Mouse (Mus musculus) brown adipose tissue, adult 24 weeks (tissue): ENCODE results near the gene Sidt2. TPM values are rescaled to one million over a fixed set of nuclear protein-coding genes. Genes with fewer than 3 reads are reported as not detected.
A peak's percentile ranks its signal among the peaks of the same experiment; 100 is the strongest.

Experiments
- H3K27ac ChIP-seq: fragments of 200-500 bp; replicated peaks from 2 replicates; pipeline ENCODE4 v1.5.1; 2012; ENCODE audit warnings: low read depth, mild to moderate bottlenecking, low read length
- H3K4me1 ChIP-seq: fragments of 200-500 bp; 2 replicates; pipeline ENCODE4 v1.6.1; 2012; ENCODE audit warnings: low read length, mixed read lengths; ENCODE audit not compliant: control insufficient read depth, insufficient read depth, insufficient read length
- H3K4me3 ChIP-seq: fragments of 200-500 bp; 2 replicates; pipeline ENCODE4 v1.5.1; 2012; ENCODE audit warnings: low read depth, mild to moderate bottlenecking, low read length, moderate library complexity; ENCODE audit not compliant: insufficient read depth
- polyA plus RNA-seq: library from polyadenylated mRNA; stranded (reverse); fragments of >200 nt; gene quantifications from 2 replicates; pipeline ENCODE4 v1.2.4, GENCODE M21; 2012; ENCODE audit not compliant: missing spikeins, insufficient read depth, insufficient read length

The Sidt2 gene
- polyA plus RNA-seq, result 19.6 and 42.1 TPM in 2 replicates

DNA sequence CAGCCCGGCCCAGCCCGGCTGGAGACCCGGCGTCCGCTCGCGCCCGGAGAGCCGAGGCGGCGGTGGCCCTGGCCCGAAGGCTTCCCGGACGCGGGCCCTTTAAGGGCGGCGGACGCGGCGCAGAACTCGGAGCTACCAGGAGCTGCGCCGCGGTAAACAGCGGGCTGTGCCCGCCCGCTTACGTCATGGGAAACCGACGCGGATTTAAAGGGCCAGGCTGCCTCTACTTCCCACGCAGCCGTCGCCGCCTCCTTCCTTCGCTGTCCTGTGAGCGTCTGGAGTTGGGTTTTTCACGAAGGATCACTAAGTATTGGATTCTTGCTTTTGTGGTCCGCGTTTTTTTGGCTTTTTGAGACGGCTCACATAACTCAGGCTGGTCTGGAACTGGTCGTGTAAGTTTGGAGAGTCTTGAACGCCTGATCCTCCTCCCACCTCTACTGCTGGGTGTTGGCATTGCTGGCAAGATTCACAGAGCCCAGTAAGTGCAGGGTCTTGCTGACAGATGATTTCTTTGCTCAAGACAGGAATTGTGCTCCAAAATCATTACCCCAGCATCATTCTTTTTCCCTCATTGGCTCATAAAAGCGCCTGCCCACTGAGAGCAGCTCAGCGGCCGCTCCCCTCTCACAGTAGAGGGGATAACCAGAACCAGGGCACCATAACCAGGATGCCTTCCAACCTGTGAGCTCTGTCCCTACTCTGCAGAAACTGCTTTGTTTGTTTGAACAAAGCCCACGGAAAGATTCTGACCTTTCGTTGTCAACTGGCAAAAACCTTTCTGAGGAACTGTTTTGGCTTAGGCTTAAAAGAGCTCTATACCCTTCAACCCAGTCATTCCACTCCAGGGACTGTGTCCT is at the start of gene Sidt2:
Gene Sidt2, minus strand, starts transcription at position 152 of the 857 bp plus-strand sequence.
- H3K4me1 ChIP-seq, result peaks cover 19% of the 10 kb centered on the region
- H3K4me3 ChIP-seq, result peak within 1 kb of the TSS; percentile 92
- H3K27ac ChIP-seq, result peak within 1 kb of the TSS; percentile 96

DNA sequence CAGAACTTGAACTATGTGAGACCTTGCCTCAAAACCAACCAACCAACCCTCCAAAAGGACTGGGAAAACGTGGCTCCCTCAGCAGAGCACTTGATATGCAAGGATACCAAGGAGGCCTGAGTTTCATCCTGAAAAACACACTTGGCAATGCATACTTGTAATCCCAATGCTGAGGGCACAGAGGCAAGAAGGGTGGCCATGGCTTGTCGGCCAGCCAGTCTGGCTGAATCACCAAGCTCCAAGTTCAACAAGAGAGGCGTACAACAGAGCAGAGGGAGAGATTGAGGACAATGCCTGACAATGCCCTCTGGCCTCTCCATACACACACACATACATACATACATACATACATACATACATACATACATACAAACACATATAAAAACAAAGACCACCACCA is 49.5 kb upstream of the Sidt2 start:
- Histone ChIP-seq H3K27ac (no peak overlapping the region), H3K4me3 (no peak overlapping the region), H3K4me1 (0 out of 2 replicates have a peak, but pooled peaks cover 2% of the 10 kb centered on the region)

- Histone ChIP-seq H3K4me3 (no peak overlapping the region), H3K4me1 (0 out of 2 replicates have a peak, but pooled peaks cover 2% of the 10 kb centered on the region), H3K27ac (no peak overlapping the region)
Measured at GRCm38 (mm10) chr9:46003729-46004128, 48.7 kb upstream of the Sidt2 start.

- Histone ChIP-seq H3K4me3 (no peak overlapping the region), H3K27ac (no peak overlapping the region), H3K4me1 (0 out of 2 replicates have a peak, but pooled peaks cover 2% of the 10 kb centered on the region)
Measured at GRCm38 (mm10) chr9:45999009-45999408, 44.0 kb upstream of the Sidt2 start.

DNA sequence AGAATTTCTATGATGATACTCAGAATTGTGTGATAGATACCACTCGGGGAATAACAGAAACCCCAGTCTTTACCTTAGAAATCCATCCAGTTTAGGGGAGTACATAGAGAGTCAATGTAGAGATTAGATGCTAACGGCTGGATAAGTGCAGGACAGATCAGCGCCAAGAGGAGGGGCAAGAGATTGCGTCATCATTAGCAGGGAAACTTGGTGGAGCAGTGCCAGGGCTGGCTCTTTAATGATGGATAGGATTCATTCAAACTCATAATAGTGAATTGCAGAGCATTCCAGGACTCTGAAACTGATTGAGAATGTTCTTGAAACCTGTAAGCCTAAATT is 30.1 kb upstream of the Sidt2 start:
- H3K27ac ChIP-seq, result peak overlapping the region; percentile 83
- peak overlapping the region; percentile 84 for H3K4me3 ChIP-seq
- peaks cover 3% of the 10 kb centered on the region; the same call in 1 of the 2 replicates for H3K4me1 ChIP-seq

- Histone ChIP-seq H3K27ac (peak overlapping the region; percentile 83), H3K4me1 (peaks cover 3% of the 10 kb centered on the region; the same call in 1 of the 2 replicates), H3K4me3 (peak overlapping the region; percentile 84)
Measured at GRCm38 (mm10) chr9:45984409-45985228, 29.6 kb upstream of the Sidt2 start.

GRCm38 (mm10) chr9:45983676-45984408 is 28.8 kb upstream of the Sidt2 start:
- Histone ChIP-seq H3K27ac (peak overlapping the region; percentile 60; the same call in 1 of the 2 replicates), H3K4me3 (peak overlapping the region; percentile 84), H3K4me1 (peaks cover 3% of the 10 kb centered on the region; the same call in 1 of the 2 replicates)

DNA sequence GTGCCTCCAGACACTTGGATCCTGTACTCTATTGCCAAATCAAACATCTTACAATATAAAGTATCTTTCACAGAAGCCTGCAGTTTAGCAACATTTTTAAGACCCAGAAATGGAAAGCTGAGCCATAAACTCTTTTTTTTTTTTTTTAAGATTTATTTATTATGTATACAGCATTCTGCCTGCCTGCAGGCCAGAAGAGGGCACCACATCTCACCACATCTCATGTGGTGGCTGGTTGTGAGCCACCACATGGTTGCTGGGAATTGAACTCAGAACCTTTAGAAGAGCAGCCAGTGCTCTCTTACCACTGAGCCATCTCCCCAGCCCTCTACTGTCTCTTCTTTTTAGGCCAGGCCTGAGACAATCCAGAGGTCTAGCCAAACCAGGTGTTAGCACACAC is 26.3 kb upstream of the Sidt2 start:
- Histone ChIP-seq H3K4me1 (peaks cover 6% of the 10 kb centered on the region), H3K4me3 (no peak overlapping the region), H3K27ac (no peak overlapping the region)

GRCm38 (mm10) chr9:45980611-45981010 is 25.6 kb upstream of the Sidt2 start:
- no peak overlapping the region for H3K27ac ChIP-seq
- no peak overlapping the region for H3K4me3 ChIP-seq
- H3K4me1 ChIP-seq, result peaks cover 6% of the 10 kb centered on the region

DNA sequence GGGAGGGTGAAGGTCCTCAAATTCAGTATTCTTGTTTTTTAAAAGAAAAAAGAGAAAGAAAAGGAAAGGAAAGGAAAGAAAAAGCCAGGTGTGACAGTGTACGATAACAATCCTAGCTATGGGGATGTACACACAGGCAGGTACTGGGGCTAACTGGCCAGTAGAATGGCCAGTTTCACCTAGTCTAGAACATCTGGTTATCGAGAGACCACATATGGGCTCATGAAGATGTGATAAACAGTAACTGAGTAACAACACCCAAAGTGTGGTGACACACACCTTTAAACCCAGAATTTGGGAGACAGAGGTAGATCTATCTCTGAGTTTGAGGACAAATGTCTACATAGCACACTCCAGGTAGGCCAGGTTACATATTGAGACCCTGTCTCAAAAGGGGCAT is 24.7 kb upstream of the Sidt2 start:
- no peak overlapping the region for H3K27ac ChIP-seq
- H3K4me1 ChIP-seq, result peaks cover 6% of the 10 kb centered on the region
- no peak overlapping the region for H3K4me3 ChIP-seq

DNA sequence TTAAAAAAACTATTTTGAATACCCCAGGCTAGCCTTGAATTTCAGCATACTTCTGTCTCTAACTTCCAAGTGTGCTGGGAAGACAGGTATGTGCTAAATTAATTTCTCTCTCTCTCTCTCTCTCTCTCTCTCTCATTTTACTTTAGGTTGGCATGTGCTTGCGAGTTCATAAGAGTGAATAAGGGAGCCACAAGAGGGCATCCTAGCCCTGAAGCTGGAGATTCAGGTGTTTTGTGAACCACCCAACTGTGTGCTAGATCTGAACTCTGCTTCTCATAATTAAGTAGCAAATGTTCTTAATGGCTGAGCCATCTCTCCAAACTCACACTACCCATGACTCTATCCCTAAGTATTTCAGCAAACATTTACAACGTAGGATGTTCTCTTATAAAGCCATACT is 21.8 kb upstream of the Sidt2 start:
- Histone ChIP-seq H3K27ac (no peak overlapping the region), H3K4me1 (peaks cover 3% of the 10 kb centered on the region; the same call in 1 of the 2 replicates), H3K4me3 (no peak overlapping the region)

- H3K4me3 ChIP-seq, result no peak overlapping the region
- H3K4me1 ChIP-seq, result peaks cover 10% of the 10 kb centered on the region; the same call in 1 of the 2 replicates
- no peak overlapping the region for H3K27ac ChIP-seq
Measured at GRCm38 (mm10) chr9:45963577-45963976, 8.5 kb upstream of the Sidt2 start.

DNA sequence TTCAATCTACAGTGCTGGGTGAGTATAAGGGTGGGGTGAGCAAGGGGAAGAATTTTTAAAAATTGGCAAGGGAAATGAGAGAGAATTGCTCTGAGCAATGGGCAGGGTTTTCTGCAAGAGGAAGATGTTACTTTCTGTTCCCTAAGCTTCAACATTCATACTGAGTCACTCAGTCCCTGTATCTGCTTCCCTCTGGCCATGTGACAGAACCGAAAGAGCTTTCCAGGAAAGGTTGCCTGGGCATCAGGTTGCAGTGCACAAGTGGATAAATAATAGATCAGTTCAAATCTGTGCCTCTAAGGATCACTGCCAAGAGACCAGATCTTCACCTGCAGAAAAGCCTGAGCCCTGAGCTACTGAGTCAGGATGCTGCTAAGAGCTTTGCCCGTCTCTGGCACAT is 6.8 kb upstream of the Sidt2 start:
- Histone ChIP-seq H3K27ac (no peak overlapping the region), H3K4me3 (no peak overlapping the region), H3K4me1 (peaks cover 13% of the 10 kb centered on the region)

GRCm38 (mm10) chr9:45959661-45960060 is 4.6 kb upstream of the Sidt2 start:
- Histone ChIP-seq H3K4me1 (peaks cover 13% of the 10 kb centered on the region), H3K4me3 (no peak overlapping the region), H3K27ac (peak overlapping the region; percentile 59)

DNA sequence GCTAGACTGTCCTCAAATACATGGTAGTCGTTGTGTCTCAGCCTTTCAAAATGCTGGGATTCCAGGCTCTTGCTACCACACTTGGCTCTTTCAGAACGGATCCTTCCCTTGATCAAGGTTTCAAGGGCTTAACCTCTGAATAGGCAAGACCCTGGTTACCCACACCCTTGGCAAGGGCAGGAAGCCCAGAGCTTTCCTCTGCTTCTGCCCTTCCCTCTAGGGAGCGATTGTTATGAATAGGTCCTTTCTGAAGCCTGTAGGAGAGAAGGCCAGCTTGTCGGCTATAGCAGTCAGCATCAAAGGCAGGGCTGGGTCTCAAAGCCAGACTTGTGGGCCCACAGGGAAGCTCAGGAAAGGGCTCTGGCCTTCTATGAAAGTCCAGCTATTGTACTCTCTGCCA is 3.8 kb upstream of the Sidt2 start:
- Histone ChIP-seq H3K4me3 (no peak overlapping the region), H3K4me1 (peaks cover 13% of the 10 kb centered on the region), H3K27ac (0 out of 2 replicates have a peak overlapping the region, but pooled peaks have one; percentile 7)
